Mouse (Mus musculus) spleen, adult 2 months (tissue): ENCODE data around the gene Tnni3.

ENCODE experiments used
- CTCF ChIP-seq: fragments of 200-500 bp; IDR thresholded peaks from 2 replicates; pipeline ENCODE4 v1.5.1; 2011; ENCODE audit warnings: mild to moderate bottlenecking, inconsistent platforms; ENCODE audit not compliant: insufficient read depth, insufficient read length, insufficient replicate concordance; ENCODE audit errors: extremely low read depth
- POLR2A ChIP-seq: fragments of 200-500 bp; IDR thresholded peaks from 2 replicates; pipeline ENCODE4 v1.6.1; 2011; ENCODE audit warnings: low read depth, low read length, inconsistent platforms

DNA sequence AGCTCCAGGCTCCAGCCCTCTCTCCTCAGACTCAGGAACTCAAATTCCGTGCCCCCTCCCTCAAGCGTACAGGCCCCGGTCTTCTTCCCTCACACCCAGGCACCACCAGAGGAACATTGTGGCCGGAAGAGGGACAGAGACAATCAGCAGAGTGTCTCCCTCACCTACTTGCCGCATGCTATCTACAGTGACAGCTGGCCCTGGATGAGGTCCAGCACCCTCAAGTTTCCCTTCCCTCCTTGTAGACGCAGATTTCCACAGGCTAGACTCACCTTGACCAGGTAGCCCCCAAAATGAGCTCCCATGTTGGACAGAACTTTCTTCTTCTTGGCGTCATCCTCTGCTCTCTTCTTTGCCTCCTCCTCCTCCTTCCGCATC lies 15.3 kb downstream of the Tnni3 start:
- TF ChIP-seq CTCF, result no peak
- no peak for TF ChIP-seq POLR2A
